Mouse (Mus musculus): ENCODE measurements around the gene Cpeb1. TPM values are rescaled to one million over a fixed set of nuclear protein-coding genes. Genes with fewer than 3 reads are reported as not detected.

The Cpeb1 gene
- total RNA-seq, 1 experiment from 2014 or later, result 0.10 TPM

DNA sequence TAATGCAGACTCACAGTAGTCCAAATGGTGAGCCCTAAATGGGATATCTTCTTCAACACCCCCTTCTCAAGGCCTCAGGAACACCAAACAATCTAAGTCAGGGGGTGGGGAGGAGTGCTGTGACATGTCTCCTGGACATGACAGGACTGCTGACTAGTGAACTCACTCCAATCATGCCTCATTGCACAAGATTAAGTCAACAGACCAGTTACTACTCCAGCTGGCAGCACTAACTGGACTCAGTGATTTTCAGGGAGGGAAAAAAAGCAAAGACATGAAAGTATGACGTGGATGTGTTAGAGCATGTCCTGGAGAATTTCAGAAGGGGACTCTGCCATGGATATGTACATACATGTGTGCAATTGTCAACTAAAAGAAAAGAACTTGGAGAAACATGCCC lies 75.9 kb downstream of the Cpeb1 start:
- ATAC-seq (replicated peaks; ENCODE audit: insufficient number of reproducible peaks, low FRiP score, low TSS enrichment, poor library complexity, severe bottlenecking), result no peak

DNA sequence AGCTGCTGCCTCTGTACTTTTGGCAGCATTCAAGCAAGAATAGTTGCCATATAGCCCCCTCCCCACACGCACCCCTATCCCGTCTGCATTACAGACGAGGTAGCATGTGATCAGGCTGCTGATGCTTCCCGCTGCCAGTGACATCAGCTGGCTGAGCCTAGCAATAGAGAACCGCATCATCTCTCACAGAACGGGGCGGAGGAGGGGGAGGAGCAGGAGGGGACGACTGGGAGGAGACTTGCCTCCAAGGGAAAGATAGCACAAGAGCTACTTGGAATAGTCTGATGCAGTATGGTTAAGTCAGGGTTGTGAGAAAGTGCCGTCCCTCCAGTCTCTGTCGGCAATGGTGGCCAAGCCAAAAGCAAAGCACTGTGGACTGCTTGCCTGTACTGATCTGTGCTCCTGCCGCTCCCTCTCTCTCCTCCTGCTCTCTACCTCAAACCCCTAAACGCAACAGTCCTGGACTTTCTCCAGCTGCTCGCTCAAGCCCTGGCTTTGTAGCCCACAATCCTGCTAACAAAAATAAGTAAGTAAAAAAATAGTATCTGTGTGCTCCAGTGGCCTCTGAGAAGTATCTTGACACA lies 82.8 kb downstream of the Cpeb1 start:
- ATAC-seq (replicated peaks; ENCODE audit: insufficient number of reproducible peaks, low FRiP score, low TSS enrichment, poor library complexity, severe bottlenecking), result no peak

DNA sequence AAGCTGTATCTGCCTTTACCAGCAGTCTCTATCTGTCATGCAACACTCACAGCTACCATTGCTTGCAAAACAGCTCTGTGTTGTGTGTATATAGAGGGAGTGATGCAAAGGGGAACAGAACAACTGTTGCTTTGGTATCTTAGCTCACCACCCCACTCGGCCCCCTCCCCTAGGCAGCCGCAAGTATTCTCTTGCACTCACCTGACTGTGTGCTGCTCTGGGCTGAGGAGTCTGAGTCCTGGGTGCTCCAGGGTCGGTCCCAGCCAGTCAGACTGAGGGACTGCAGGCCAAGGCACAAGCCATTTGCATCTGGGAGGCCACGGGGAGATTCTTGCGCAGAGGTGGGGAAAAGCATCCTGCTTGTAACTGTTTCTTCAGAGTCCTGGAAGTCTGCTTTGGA lies 83.5 kb downstream of the Cpeb1 start:
- no peak for ATAC-seq (replicated peaks; ENCODE audit: insufficient number of reproducible peaks, low FRiP score, low TSS enrichment, poor library complexity, severe bottlenecking)

DNA sequence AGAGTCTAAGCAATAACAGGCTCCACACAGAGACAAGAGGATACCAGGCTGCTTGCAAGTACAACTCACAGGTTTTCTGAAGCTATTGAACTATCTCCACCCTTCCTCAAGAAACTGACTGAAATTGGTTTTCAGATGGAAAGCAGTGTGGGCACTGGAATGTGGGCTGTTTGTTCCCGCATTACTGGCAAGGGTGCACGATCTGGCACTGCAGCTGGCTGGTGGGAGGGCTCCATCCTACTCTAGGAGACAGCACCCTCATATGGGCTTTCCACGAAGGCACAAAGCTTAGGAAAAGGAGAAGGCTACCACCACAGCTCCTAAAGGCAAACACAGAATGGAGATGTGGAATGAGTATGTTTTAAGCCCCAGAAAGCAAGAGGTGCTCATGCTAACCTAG lies 85.5 kb downstream of the Cpeb1 start:
- ATAC-seq (replicated peaks; ENCODE audit: insufficient number of reproducible peaks, low FRiP score, low TSS enrichment, poor library complexity, severe bottlenecking), result no peak

DNA sequence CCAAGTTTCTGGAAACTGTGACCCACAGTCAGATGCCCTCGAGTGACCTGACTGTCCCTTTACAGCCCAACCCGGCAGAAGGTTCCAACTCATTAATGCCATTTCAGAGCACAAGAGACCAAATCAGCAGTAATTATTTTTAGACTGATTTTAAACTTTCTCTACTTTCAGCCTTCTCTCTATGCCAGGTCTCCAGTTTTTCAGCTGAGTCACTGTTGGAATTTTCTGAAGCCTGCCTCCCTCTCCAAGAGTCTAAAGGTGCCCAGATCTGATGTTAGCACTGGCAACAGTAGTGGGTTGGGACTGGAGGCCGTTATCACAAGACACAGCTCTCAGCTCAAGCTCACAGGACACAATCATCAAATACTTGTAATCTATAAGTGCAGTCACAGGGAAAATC lies 87.3 kb downstream of the Cpeb1 start:
- no peak for ATAC-seq (replicated peaks; ENCODE audit: insufficient number of reproducible peaks, low FRiP score, low TSS enrichment, poor library complexity, severe bottlenecking)

DNA sequence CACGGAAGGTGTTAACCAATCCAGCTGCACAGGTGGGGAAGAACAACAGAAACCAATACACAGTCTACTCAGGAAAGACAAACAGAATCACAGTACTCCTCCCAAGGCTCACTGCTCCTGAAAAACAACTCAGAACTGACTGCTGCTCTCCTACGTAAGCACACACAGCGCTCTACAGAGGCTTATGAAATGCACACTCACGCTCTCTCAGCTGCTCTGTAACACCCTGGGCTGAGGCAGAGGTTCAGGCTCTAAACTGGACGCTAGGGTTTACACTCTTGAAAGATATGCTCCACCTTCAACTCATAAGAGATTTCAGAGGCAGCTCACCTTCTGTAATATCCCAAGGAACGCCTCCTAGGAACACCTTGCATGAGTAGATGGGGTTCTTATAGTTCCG lies 98.3 kb downstream of the Cpeb1 start:
- ATAC-seq (replicated peaks; ENCODE audit: insufficient number of reproducible peaks, low FRiP score, low TSS enrichment, poor library complexity, severe bottlenecking), result no peak

DNA sequence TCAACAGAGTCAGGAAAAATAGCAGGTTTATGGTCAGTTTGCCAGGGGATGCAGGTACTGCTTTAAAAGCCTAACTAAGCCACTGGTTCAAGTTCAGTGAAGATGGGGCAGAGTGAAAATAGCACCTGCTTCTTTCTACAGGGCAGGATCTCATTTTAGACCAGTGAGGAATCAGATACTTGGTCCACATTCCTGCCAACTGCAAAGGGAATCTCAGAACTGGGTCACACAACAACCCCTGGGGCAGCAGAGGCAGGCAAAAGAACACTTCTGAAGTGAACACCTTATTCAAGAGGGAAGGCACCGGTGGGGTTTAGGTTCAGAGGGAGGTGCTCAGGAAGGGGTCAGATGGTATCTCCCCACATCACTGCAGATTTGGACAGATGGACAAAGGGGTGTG lies 98.9 kb downstream of the Cpeb1 start:
- no peak for ATAC-seq (replicated peaks; ENCODE audit: insufficient number of reproducible peaks, low FRiP score, low TSS enrichment, poor library complexity, severe bottlenecking)

DNA sequence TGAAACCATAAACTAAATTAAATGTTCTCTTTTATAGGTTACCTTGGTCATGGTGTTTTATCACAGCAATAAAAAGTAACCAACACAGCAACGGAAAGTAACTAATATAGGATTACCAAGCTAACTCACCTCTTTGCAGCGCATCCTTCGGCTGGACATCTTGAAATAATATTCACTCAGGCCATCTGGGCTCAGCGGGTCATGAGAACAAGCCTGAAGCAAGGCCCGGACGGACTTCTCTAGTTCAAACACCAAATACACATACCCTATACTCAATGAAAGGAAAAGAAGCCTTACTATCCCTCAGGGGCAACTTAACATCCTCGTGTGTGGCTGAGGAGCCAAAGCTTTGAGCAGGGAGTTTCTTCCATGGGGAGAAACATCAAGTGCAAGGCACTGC lies 99.5 kb downstream of the Cpeb1 start:
- no peak for ATAC-seq (replicated peaks; ENCODE audit: insufficient number of reproducible peaks, low FRiP score, low TSS enrichment, poor library complexity, severe bottlenecking)

DNA sequence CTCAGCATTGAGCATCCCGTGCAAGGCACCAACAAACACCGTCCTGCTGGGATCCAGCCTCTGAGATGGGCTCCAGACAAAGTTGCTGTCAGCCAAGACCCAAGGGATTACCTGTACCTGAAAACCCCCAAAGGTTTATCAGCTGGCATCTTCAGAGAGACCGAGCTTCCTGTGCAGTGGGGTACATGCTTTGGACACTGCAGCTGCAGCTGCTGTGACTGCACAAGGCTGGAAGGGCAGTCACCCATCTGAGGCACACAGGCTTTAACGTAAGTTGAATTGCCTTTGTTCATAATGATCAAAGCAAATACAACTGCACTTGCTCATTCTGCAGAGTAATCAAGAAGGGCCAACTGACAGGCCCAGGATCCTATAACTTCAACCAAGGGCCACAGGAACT lies 103.4 kb downstream of the Cpeb1 start:
- ATAC-seq (replicated peaks; ENCODE audit: insufficient number of reproducible peaks, low FRiP score, low TSS enrichment, poor library complexity, severe bottlenecking), result no peak

DNA sequence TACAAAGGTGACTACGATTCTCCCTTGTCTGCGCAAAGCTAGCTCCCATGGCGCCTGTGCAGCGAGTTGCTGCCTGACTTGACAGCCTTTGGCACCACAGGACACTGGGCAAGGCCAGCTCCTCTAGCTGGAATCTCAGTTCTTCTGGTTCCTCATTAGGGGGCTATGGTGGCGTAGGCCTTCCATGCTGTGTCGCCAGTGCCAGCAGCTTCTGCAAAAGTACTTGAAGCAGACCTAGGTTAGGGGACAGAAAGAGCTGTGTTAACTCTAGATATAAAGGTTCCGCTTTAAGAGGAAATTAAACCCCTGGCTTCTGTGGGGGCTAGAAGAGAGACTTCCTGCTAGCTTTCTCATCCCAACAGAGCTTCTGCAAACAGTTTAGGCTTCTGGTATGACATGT lies 107.1 kb downstream of the Cpeb1 start:
- no peak for ATAC-seq (replicated peaks; ENCODE audit: insufficient number of reproducible peaks, low FRiP score, low TSS enrichment, poor library complexity, severe bottlenecking)

DNA sequence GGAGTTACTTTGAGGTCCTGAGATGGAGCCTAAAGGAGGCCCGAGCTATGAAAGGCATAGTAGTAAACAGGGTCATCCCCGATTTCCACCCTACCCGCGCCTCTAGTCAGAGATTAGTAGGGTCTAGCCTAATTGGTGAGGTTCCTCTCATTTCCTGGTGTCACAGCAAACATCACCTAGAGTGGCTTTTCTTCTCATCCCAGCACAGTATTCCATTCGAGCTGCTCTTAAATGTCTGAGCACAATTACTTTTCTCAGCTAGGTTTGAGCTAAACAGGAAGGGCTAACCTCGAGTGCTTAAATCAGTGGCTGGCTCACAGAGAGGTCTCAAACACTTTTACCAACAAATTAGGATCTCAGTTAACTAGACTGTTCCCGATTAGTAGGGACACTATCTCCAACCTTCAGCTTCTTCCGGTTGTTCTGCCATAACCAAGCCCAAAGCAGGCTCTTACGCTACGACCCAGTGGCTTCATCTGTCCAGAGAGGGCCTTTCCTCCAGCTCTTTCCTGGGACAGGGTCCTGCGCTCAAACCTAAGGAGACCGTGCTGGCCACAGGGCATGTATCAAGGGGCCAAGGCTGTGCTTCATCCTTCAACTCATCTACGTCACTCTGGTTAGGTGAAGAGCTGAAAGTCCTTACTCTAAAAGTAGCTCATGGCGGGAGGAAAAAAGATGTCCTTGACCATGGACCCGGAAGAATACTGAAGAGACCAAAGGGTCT lies 109.7 kb downstream of the Cpeb1 start:
- no peak for ATAC-seq (replicated peaks; ENCODE audit: insufficient number of reproducible peaks, low FRiP score, low TSS enrichment, poor library complexity, severe bottlenecking)

DNA sequence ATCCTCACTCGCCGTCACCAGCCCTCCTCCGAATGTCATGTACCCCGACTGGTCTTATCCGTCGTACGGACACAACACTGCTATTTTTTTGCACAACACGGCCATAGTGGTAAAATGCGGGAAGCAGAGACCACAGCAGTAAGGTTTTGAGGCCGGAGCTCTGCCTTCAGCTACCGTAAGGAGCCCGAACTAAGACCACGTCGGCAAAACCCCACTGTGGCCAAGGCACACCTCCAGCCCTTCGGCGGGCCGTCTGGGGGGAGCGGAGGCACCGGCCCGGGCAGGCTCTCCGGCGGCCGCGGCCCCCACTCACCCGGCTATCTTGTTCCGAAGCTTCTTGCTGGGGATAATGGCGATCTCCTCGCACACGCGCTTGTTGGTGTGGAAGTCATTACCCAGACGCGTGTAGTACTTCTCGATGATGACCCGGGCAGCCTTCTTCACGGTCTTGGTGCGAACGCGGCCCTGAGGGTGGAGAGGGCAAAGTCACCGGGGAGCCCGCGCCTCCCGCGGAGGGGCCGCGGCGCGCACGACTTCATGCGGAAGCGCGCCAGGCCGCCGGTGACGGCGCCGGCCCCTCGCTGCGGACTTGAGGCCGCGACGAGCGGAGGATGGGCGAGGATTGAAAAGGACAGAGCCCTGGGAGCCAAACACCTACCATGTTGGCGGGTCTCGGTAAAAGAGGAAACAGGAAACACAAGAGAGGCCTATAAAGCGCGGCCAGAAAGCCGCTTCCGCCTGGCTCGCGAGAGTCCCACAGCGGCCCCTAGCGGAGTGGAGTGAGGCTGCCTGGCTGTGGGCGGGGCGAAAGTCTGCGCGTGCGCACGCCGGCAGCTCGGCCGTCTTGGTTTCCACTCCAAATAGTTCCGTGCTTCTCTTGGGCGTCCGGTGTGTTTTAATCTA lies 110.5 kb downstream of the Cpeb1 start, which contains the start of gene Rps17:
Rps17 (minus strand) TSS at position 711 of the 903 bp plus-strand sequence.
- peak; percentile 89 for ATAC-seq (replicated peaks; ENCODE audit: insufficient number of reproducible peaks, low FRiP score, low TSS enrichment, poor library complexity, severe bottlenecking)

DNA sequence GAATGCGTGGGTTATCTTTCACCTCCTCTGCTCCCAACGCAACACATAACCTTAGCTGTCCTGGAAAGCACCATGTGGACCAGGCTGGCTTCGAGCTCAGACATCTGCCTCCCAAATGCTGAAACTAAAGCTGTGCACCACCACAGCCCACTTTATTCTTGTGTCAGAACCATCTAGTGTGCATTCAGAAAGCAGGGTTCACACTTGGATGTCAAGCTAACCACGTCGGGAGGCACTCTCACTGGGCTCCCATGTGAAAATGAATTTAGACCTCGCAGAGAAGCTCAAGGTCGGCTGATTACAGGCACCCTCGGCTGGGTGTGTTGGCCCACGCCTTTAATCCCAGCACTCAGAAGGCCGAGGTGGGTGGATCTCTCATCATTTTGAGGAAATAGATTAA lies 111.4 kb downstream of the Cpeb1 start:
- no peak for ATAC-seq (replicated peaks; ENCODE audit: insufficient number of reproducible peaks, low FRiP score, low TSS enrichment, poor library complexity, severe bottlenecking)

DNA sequence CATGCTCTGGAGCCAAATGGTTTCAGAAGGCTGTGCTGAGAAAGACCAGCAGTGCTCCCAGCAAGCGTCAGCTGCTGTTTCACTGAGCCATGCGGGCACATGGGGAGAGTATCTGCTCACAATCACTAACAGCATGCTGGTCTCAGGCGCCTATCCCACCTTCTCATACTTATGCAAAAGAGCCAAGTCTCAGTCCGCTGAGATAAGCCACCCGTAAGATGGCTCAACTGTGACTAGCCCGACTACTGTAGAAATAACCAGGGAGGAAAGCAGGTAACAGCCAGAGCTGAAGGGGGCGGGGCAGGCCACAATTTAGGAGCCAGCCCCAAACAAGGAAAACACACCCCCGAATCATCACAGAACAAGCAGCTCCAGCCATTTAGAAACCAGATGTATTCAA lies 111.9 kb downstream of the Cpeb1 start:
- no peak for ATAC-seq (replicated peaks; ENCODE audit: insufficient number of reproducible peaks, low FRiP score, low TSS enrichment, poor library complexity, severe bottlenecking)

DNA sequence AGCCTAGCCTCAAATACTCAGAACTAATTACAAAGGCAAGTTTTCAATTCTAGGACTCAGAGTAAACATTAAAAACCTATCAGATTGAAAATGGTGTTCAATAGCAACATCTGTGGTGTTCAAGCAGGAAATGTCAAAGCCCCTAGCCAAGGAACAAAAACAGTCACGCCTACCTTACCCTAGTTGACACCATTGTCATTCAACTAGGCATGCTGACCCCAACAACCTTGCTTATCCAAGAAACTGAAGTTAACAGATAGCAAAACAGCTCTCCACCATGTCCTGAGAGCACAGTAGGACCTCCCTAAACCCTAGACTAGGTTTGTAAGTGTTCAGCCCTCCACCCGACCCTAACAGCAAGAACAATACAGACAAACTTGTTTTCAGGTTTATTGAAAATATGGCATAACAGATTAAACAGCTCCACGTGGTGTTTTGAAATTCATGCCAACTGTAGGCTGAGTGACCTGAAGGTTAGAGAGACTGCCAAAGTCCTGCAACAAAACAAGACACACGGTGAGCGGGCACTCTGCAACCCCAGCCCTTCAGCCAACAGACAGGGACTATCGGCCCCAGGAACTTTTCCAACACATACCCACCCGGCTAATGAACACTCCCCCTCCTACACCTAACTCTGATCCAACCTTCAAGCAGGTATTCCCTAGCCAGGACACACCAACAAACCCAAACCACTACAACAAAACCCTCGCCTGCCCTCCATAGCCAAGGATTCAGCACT lies 112.7 kb downstream of the Cpeb1 start:
- ATAC-seq (replicated peaks; ENCODE audit: insufficient number of reproducible peaks, low FRiP score, low TSS enrichment, poor library complexity, severe bottlenecking), result no peak

DNA sequence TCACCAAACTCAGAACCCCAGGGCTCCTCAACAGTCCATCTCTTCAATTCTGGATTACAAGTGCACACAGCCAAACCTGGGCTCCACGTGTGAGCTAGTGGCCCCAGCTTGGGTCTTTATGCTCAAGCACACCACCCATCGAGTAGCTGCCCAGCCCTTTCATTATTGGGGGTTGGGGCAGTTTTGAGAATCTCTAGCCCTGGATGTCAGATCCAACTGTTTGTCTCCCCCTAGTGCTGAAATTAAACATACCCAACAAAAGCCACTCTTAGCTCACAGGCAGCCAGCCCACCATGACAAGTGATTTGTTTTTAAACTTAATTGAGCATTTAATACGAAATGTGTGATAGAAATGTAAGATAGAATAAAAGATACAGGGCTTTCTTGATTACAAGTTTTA lies 113.7 kb downstream of the Cpeb1 start:
- ATAC-seq (replicated peaks; ENCODE audit: insufficient number of reproducible peaks, low FRiP score, low TSS enrichment, poor library complexity, severe bottlenecking), result no peak

DNA sequence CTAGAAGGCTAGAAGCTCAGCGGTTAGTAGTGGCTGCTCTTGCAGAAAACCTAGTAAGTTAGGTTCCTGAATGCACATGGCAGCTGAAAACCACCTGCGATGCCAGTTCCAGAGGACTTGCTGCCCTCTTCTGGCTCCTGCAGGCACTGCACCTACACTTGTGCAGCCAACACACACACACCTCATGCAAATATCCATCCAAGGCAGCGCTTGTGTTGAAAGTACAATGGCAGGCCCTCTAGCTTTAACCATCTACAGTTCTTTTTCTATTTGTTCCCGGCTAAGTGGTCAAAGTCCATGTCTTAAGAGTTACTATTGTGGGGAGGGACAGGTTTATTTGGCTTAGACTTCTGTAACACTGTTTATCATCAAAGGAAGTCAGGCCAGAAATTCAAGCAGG lies 115.5 kb downstream of the Cpeb1 start:
- ATAC-seq (replicated peaks; ENCODE audit: insufficient number of reproducible peaks, low FRiP score, low TSS enrichment, poor library complexity, severe bottlenecking), result peak; percentile 56; the same call in 1 of the 2 replicates

DNA sequence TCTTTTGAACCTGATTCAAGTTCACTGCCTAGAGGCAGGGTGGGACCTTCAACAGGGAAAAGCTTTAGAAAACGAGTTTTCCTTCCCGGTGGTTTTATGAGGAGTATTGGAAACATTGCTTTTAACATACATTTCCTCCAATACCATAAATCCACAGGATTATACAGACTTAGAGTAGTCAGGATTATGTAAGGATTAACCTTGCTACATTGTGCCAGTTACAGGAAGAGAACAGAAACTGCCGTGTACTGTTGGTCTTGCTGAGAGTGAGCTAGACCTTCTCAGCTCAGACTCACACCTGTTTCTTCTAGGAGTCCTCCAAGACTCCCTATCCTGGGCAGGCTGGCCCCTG lies 116.8 kb downstream of the Cpeb1 start:
- ATAC-seq (replicated peaks; ENCODE audit: insufficient number of reproducible peaks, low FRiP score, low TSS enrichment, poor library complexity, severe bottlenecking), result no peak

All from monocyte, adult 5-6 weeks (primary cell).